In genomic region chr11:57977681-57978080, GRCm38 (mm10) we compare ENCODE assay signal across 16 mouse cellular contexts.
"Had no signal": no experiment of that assay in that cellular context is flagged by ENCODE, and none has a peak within 500 bp of the region (broad histone marks: within the 10 kb centered on the region; RNA-seq: fewer than 3 reads in every experiment).

No protein-coding gene starts in this region.

- H3K9ac ChIP-seq: liver, embryonic 14.5 days; lung, embryonic 15.5 days; midbrain, embryonic 12.5 days; midbrain, embryonic 15.5 days; neural tube, embryonic 13.5 days had no signal

- H3K4me1 ChIP-seq: midbrain, embryonic 12.5 days; midbrain, embryonic 15.5 days; neural tube, embryonic 13.5 days had no signal

- H3K9me3 ChIP-seq: lung, embryonic 15.5 days; midbrain, embryonic 12.5 days; midbrain, embryonic 15.5 days; neural tube, embryonic 13.5 days had no signal

- H3K27ac ChIP-seq: kidney, postnatal 0 days; left cerebral cortex, adult 2 months; liver, embryonic 14.5 days; lung, embryonic 15.5 days; midbrain, embryonic 12.5 days; midbrain, embryonic 15.5 days; neural tube, embryonic 13.5 days; stomach, postnatal 0 days had no signal

- ATAC-seq: intestine, postnatal 0 days; midbrain, embryonic 15.5 days had no signal

- DNase-seq: kidney, adult 2 months; kidney, postnatal 25 days; layer of hippocampus, postnatal 36 days; lung, adult 18-20 months; lung, postnatal 10 days; thymus, postnatal 25 days had no signal

- H3K4me3 ChIP-seq: left cerebral cortex, adult 2 months; lung, embryonic 15.5 days; midbrain, embryonic 12.5 days; midbrain, embryonic 15.5 days; myocyte; neural tube, embryonic 13.5 days had no signal

- H3K36me3 ChIP-seq: lung, embryonic 15.5 days; midbrain, embryonic 12.5 days; midbrain, embryonic 15.5 days; neural tube, embryonic 13.5 days had no signal

- H3K27me3 ChIP-seq: lung, embryonic 15.5 days; midbrain, embryonic 12.5 days; midbrain, embryonic 15.5 days; neural tube, embryonic 13.5 days had no signal

- H3K4me2 ChIP-seq: lung, embryonic 15.5 days; midbrain, embryonic 12.5 days; midbrain, embryonic 15.5 days; neural tube, embryonic 13.5 days had no signal
